Mouse (Mus musculus) CH12.LX (cell line): Measurements from ENCODE around the gene Rab11a.

Experiments used
- BHLHE40 ChIP-seq: IDR thresholded peaks from 2 replicates; pipeline ENCODE4 v1.6.1; 2011; ENCODE audit warnings: mild to moderate bottlenecking, low read depth, low read length, improper control_type of control experiment
- CTCF ChIP-seq, 2 experiments: IDR thresholded peaks in 1 of 2; conservative IDR thresholded peaks in 1 of 2; 2 replicates each; pipeline ENCODE4 v1.5.1; 2011 to 2012; ENCODE audit warnings: low read depth in 2 of 2, low read length in 2 of 2, improper control_type of control experiment in 1 of 2, inconsistent platforms in 1 of 2, mild to moderate bottlenecking in 1 of 2, moderate library complexity in 1 of 2
- EP300 ChIP-seq: IDR thresholded peaks from 2 replicates; pipeline ENCODE4 v1.6.1; 2011; ENCODE audit warnings: low read length, improper control_type of control experiment
- ETS1 ChIP-seq: conservative IDR thresholded peaks from 2 replicates; pipeline ENCODE4 v1.6.1; 2012; ENCODE audit warnings: low read depth, mild to moderate bottlenecking, inconsistent platforms, low read length, improper control_type of control experiment, moderate library complexity
- JUN ChIP-seq: IDR thresholded peaks from 2 replicates; pipeline ENCODE4 v1.6.1; 2011; ENCODE audit warnings: low read depth, mild to moderate bottlenecking, low read length, improper control_type of control experiment, moderate library complexity; ENCODE audit not compliant: insufficient read depth
- MAFK ChIP-seq: IDR thresholded peaks from 2 replicates; pipeline ENCODE4 v1.6.1; 2011; ENCODE audit warnings: low read length, improper control_type of control experiment; ENCODE audit not compliant: insufficient replicate concordance
- MEF2A ChIP-seq: IDR thresholded peaks from 2 replicates; pipeline ENCODE4 v1.6.1; 2014; ENCODE audit warnings: low read depth, mild to moderate bottlenecking, inconsistent platforms, low read length, improper control_type of control experiment, borderline replicate concordance
- POLR2A ChIP-seq: IDR thresholded peaks from 2 replicates; pipeline ENCODE4 v1.6.1; 2011; ENCODE audit warnings: low read depth, mild to moderate bottlenecking, improper control_type of control experiment, low read length
- RCOR1 ChIP-seq: conservative IDR thresholded peaks from 2 replicates; pipeline ENCODE4 v1.6.1; 2012; ENCODE audit warnings: low read depth, mild to moderate bottlenecking, inconsistent platforms, low read length, improper control_type of control experiment
- SIN3A ChIP-seq: IDR thresholded peaks from 2 replicates; pipeline ENCODE4 v1.6.1; 2012; ENCODE audit warnings: low read length, improper control_type of control experiment, inconsistent platforms
- SMC3 ChIP-seq: IDR thresholded peaks from 2 replicates; pipeline ENCODE4 v1.6.1; 2011; ENCODE audit warnings: low read depth, low read length, improper control_type of control experiment
- TBP ChIP-seq: conservative IDR thresholded peaks from 2 replicates; pipeline ENCODE4 v1.6.1; 2011; ENCODE audit warnings: low read depth, low read length, improper control_type of control experiment

GRCm38 (mm10) chr9:64773254-64773653 lies 35.7 kb upstream of the Rab11a start:
- no peak for TF ChIP-seq SMC3
- no peak for TF ChIP-seq POLR2A
- TF ChIP-seq CTCF (conservative IDR thresholded peaks at IDR 0.05 in 1 of 2, IDR thresholded peaks at IDR 0.05 in 1 of 2; ENCODE audit: low read depth in 2 of 2, low read length in 2 of 2): no peak
- no peak for TF ChIP-seq RCOR1
- no peak for TF ChIP-seq ETS1
- TF ChIP-seq BHLHE40: no peak
- TF ChIP-seq JUN: no peak
- no peak for TF ChIP-seq MAFK
- TF ChIP-seq EP300: no peak
- TF ChIP-seq SIN3A: no peak
- TF ChIP-seq MEF2A: no peak
- no peak for TF ChIP-seq TBP
